Mouse (Mus musculus) spleen, postnatal 10 days (tissue): ENCODE measurements around the gene Lyrm1.

Experiments
- DNase-seq, 2 experiments: peaks; one replicate each; pipeline ENCODE4 v3.0.0; 2021 to 2022; ENCODE audit warnings: low spot score in 2 of 2

Lyrm1 gene

DNA sequence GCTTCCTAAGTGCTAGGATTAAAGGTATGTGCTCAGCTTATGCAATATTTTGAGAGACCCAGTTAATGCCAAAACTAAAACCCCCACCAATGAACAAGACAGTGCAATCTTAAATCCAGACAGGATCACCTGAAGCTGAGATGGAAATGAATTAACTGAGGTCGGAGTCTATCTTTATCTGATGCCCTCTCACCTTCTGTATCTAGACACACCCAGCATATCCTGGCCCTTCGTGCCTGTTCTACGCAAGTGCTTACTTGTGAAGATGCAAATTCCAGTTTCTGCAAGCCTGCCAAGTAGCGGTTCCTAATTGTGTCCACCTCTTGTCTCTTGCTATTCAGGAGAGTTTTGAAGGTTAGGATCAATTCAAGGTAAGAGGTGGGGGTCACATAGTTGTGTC is 69.5 kb downstream of the Lyrm1 start:
- DNase-seq: no peak

- DNase-seq: no peak
Measured at GRCm38 (mm10) chr7:119965651-119966395, 70.2 kb downstream of the Lyrm1 start.

DNA sequence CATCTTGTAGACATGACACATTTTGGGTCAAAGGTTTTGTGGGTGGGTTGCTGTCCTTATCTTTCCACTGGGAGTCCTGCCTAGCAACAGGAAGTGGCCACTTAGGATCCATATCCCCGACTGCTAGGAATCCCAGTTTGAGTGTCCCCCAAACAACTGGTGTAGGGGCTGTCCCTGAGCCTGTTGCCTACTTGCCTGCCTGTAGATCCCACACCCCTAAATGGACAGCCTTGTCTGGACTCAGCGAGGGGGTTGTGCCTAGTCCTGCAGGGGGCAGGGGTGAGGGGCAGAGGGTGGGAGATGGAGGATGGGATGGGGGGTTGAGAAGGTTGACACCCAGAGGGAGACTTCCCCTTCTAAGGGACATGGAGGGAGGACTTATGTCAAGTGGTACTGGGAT is 73.7 kb downstream of the Lyrm1 start:
- DNase-seq: no peak

DNA sequence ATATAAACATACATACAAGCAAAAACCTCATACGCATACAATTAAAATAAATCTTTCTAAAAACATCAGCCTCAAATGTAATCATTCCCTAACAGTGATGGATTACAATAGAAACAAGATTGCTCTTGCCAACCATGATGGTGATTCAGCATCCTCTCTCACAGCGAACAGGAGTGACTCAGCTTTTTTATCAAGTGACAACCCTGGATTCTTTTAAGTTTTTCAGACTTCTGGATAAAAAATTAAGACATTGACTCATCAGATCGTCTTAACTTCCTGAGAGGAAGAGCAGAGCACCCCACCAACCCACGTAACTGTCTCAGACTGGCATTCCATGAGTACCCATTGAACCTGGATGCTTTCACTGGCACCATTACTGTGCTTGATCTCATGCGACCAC is 78.6 kb downstream of the Lyrm1 start:
- no peak for DNase-seq

DNA sequence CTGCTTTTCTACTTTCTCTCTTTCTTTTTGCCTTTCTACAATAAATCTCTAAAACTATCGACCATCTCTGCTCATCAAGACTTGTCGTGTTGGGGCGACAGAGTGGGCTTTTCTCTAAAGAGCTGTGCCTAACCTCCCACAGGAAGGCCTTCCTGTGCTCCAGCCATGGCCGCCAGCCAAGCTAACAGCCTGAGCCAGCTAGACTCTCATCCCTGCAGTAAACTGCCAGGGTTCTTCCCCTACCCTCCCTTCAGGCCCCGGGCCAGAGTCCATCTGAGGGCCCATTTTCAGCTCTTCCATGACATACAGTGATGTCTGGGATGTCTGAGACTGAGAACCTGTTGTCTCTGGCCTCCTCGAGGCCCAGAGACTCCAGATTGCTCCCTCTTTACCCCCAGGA is 80.6 kb downstream of the Lyrm1 start:
- DNase-seq: no peak

DNA sequence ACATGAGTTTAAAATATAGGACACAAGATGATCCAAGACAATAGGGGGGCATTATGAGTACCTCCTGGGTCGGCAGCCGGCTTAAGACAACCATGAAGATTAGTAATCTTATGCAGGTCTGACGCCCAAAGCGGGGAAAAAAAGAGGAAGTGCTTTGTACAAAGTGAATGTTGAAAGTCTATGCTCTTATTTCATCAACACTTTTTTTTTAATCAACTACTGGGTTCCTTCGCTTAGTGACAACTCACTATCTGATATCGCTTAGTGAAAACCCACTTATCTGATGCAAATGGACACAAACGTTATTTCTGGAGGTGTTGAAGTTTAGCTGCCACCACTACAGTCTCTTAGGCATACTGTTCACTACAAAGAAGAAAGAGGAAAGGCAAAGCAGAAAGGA is 81.9 kb downstream of the Lyrm1 start:
- DNase-seq: no peak

- DNase-seq: no peak
Measured at GRCm38 (mm10) chr7:119978576-119978975, 82.9 kb downstream of the Lyrm1 start.

- no peak for DNase-seq
Measured at GRCm38 (mm10) chr7:119980170-119980569, 84.5 kb downstream of the Lyrm1 start.

DNA sequence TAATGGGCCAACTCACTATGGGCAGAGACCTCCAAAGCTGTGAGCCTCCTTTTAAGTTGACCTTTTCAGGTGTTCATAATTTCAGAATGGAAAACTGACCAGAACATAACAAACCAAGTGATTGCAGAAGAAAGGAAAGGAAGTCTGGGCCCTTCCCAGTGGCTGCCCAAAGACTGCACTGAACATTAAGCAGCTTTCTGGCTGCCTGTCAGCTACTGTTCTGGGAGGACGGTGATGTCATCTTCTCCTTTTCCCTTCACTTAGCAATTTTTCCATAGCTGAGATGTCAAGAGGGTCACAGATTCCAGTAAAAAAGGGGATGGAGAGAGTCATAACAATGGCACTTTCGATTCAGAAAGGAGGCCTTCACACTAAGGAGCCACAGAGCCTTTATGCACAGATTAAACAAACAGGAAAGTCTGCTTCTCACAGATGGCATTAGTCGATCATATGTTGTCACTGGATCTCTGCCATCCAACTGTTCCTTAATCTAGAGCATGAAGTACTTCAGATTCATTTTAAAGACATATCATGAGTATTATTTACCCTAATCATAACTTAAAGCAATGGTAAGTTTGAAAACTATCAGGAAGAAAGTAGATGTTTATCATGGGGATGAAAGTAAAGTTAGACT is 89.7 kb downstream of the Lyrm1 start:
- no peak for DNase-seq

GRCm38 (mm10) chr7:119997066-119997465 is 101.4 kb downstream of the Lyrm1 start:
- DNase-seq: no peak
